Mouse (Mus musculus): ENCODE data around the gene Cadm1.

DNA sequence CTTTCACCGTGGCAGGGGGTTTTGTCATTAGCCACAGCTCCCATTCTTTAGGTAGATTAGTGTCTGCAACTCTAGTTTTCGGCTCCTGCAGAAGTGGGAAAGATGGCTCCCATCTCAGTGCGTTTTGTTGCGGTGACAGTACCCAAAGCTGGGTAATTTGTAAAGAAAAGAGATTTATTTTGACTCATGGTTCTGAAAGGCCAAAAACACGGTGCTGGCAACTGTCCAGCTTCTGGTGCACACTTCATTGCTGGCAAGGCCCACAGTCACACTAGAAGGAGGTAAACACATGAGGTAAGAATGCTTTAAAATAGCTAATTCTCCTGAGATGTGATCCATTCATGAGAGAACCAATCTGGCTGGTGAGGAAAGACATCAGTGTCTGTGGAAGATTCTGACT is 18.9 kb downstream of the Cadm1 start:
- TF ChIP-seq E2F4 (IDR thresholded peaks at IDR 0.05; ENCODE audit: insufficient read depth) (no peak), USF1 (IDR thresholded peaks at IDR 0.05; ENCODE audit: low read depth) (no peak), POLR2A (IDR thresholded peaks at IDR 0.05; ENCODE audit: insufficient read length, low read depth) (no peak), POLR2AphosphoS2 (IDR thresholded peaks at IDR 0.05; ENCODE audit: insufficient read length, low read depth) (no peak)
